Mouse (Mus musculus) lung, postnatal 36 days (tissue): ENCODE measurements around the gene Git1.

Source experiments
- DNase-seq: peaks from one replicate; pipeline ENCODE4 v3.0.0; 2022; ENCODE audit warnings: mixed read lengths

The Git1 gene

GRCm38 (mm10) chr11:77493512-77494343, at the start of gene Git1:
TSS of gene Git1 (plus strand) at chr11:77493562.
- peak; percentile 44 for DNase-seq

GRCm38 (mm10) chr11:77444939-77445338, 48.4 kb upstream of the Git1 start:
- DNase-seq = peak; percentile 93

GRCm38 (mm10) chr11:77446628-77447041, 46.7 kb upstream of the Git1 start:
- peak; percentile 88 for DNase-seq

- DNase-seq = no peak
Observed at GRCm38 (mm10) chr11:77449224-77449623, 44.1 kb upstream of the Git1 start.

GRCm38 (mm10) chr11:77451670-77452069, 41.7 kb upstream of the Git1 start:
- DNase-seq = no peak

GRCm38 (mm10) chr11:77453388-77453787, 40.0 kb upstream of the Git1 start:
- no peak for DNase-seq

- DNase-seq = no peak
Observed at GRCm38 (mm10) chr11:77455770-77456510, 37.4 kb upstream of the Git1 start.

GRCm38 (mm10) chr11:77456866-77457265, 36.5 kb upstream of the Git1 start:
- DNase-seq = peak; percentile 44

- DNase-seq = no peak
Observed at GRCm38 (mm10) chr11:77461856-77462255, 31.5 kb upstream of the Git1 start.

GRCm38 (mm10) chr11:77462283-77463100, 30.9 kb upstream of the Git1 start, which contains the start of gene Coro6:
TSS of gene Coro6 (plus strand) at chr11:77462411.
- peak; percentile 87 for DNase-seq

GRCm38 (mm10) chr11:77463101-77463445, 30.3 kb upstream of the Git1 start:
- no peak for DNase-seq

GRCm38 (mm10) chr11:77463786-77464185, 29.6 kb upstream of the Git1 start:
- no peak for DNase-seq

- no peak for DNase-seq
Observed at GRCm38 (mm10) chr11:77464684-77465083, 28.7 kb upstream of the Git1 start.

GRCm38 (mm10) chr11:77465111-77465510, 28.3 kb upstream of the Git1 start:
- no peak for DNase-seq

GRCm38 (mm10) chr11:77466544-77466943, 26.8 kb upstream of the Git1 start:
- no peak for DNase-seq

- DNase-seq = peak; percentile 87
Observed at GRCm38 (mm10) chr11:77467157-77467556, 26.2 kb upstream of the Git1 start.

- DNase-seq = peak; percentile 89
Observed at GRCm38 (mm10) chr11:77467784-77468183, 25.6 kb upstream of the Git1 start.

- no peak for DNase-seq
Observed at GRCm38 (mm10) chr11:77468397-77468796, 25.0 kb upstream of the Git1 start.

- DNase-seq = no peak
Observed at GRCm38 (mm10) chr11:77471407-77471806, 22.0 kb upstream of the Git1 start.

- DNase-seq = no peak
Observed at GRCm38 (mm10) chr11:77472775-77473174, 20.6 kb upstream of the Git1 start.

GRCm38 (mm10) chr11:77476216-77476615, 17.1 kb upstream of the Git1 start:
- no peak for DNase-seq

- DNase-seq = no peak
Observed at GRCm38 (mm10) chr11:77476895-77477294, 16.5 kb upstream of the Git1 start.

GRCm38 (mm10) chr11:77483043-77483442, 10.3 kb upstream of the Git1 start:
- no peak for DNase-seq
